Comparison of ENCODE assay signal across 29 mouse cellular contexts in the genomic region with DNA sequence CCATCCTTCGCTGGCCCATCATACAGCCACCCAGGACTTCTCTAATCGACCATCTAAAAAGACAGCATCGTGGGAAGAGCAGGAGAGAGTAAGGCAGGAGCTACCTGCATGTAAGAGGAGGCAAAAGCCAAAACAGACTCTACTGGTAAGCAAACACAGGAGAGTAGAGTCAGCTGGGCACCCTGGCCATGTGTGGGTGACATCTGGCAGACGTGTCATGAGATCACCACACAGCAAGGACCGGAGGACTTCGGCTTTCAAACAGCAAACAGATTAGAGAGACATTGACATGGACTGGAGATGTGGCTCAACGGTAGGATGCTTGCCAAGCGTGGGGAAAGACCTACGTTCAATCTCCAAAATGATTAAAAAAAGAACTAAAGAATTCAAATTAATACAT. TPM values are rescaled to one million over a fixed set of nuclear protein-coding genes. Genes with fewer than 3 reads are reported as not detected.
A peak's percentile ranks its signal among the peaks of the same experiment; 100 is the strongest.
DNase-seq lines count a peak whose midpoint lies in the region; ATAC-seq and TF ChIP-seq lines count a peak whose summit lies in the region.
"Had no signal": no experiment of that assay in that cellular context is flagged by ENCODE, and none has a peak within 500 bp of the region (broad histone marks: within the 10 kb centered on the region; RNA-seq: fewer than 3 reads in every experiment).

No protein-coding gene starts in this region.

- no peaks in the 10 kb centered on the region for H3K9me3 ChIP-seq in lung, embryonic 16.5 days (ENCODE audit: control insufficient read depth, low read length)
- H3K9me3 ChIP-seq in lung, postnatal 0 days (ENCODE audit: low read length): no peaks in the 10 kb centered on the region
- H3K9me3 ChIP-seq: embryonic facial prominence, embryonic 13.5 days; embryonic facial prominence, embryonic 15.5 days; forebrain, embryonic 10.5 days; forebrain, embryonic 12.5 days; G1E had no signal

- no peak overlapping the region for H3K9ac ChIP-seq in liver, adult 2 months (ENCODE audit: low read depth, low read length)
- H3K9ac ChIP-seq in lung, embryonic 16.5 days (ENCODE audit: low read length): no peak overlapping the region
- no peak overlapping the region for H3K9ac ChIP-seq in lung, postnatal 0 days (replicated peaks; ENCODE audit: low read depth)
- H3K9ac ChIP-seq: embryonic facial prominence, embryonic 13.5 days; embryonic facial prominence, embryonic 15.5 days; forebrain, embryonic 12.5 days had no signal

- no peak for TF ChIP-seq POLR2A in liver, adult 2 months (IDR thresholded peaks at IDR 0.05; ENCODE audit: extremely low read depth, insufficient read depth, low read length)

- H3K4me3 ChIP-seq in liver, adult 2 months (ENCODE audit: insufficient read depth, low read depth, low read length): no peak overlapping the region
- H3K4me3 ChIP-seq in lung, embryonic 16.5 days (ENCODE audit: low read length): no peak overlapping the region
- no peak overlapping the region for H3K4me3 ChIP-seq in lung, postnatal 0 days (ENCODE audit: low read depth, low read length)
- H3K4me3 ChIP-seq: embryonic facial prominence, embryonic 13.5 days; embryonic facial prominence, embryonic 15.5 days; erythroblast, embryonic 14.5 days; forebrain, embryonic 10.5 days; forebrain, embryonic 12.5 days had no signal

- TF ChIP-seq EP300 in lung, postnatal 0 days (IDR thresholded peaks at IDR 0.05): no peak

- H3K36me3 ChIP-seq in liver, adult 2 months (ENCODE audit: control insufficient read depth, insufficient read depth, low read length): peaks cover 42% of the 10 kb centered on the region
- no peaks in the 10 kb centered on the region; the same call in 1 of the 2 replicates for H3K36me3 ChIP-seq in lung, embryonic 16.5 days (ENCODE audit: control insufficient read depth, insufficient read depth, low read length)
- no peaks in the 10 kb centered on the region; the same call in 1 of the 2 replicates for H3K36me3 ChIP-seq in lung, postnatal 0 days (ENCODE audit: insufficient read depth, low read length)
- H3K36me3 ChIP-seq: embryonic facial prominence, embryonic 15.5 days had no signal

- TF ChIP-seq CTCF in liver, adult 2 months (IDR thresholded peaks at IDR 0.05; ENCODE audit: low read depth, low read length): no peak
- TF ChIP-seq CTCF in lung, postnatal 0 days (IDR thresholded peaks at IDR 0.05): no peak

- no peaks in the 10 kb centered on the region for H3K79me2 ChIP-seq in liver, adult 2 months (ENCODE audit: control insufficient read depth, insufficient read depth, low read length)

- peaks cover 4% of the 10 kb centered on the region for H3K4me1 ChIP-seq in liver, adult 2 months (ENCODE audit: control insufficient read depth, insufficient read depth, low read length)
- peaks cover 2% of the 10 kb centered on the region; the same call in 1 of the 2 replicates for H3K4me1 ChIP-seq in lung, embryonic 16.5 days (replicated peaks; ENCODE audit: control insufficient read depth, insufficient read depth, low read length)
- H3K4me1 ChIP-seq in lung, postnatal 0 days (ENCODE audit: insufficient read depth, low read depth, low read length): 0 out of 2 replicates have a peak, but pooled peaks cover 3% of the 10 kb centered on the region
- H3K4me1 ChIP-seq: embryonic facial prominence, embryonic 13.5 days; forebrain, embryonic 10.5 days; forebrain, embryonic 12.5 days had no signal

- H3K4me2 ChIP-seq in lung, embryonic 16.5 days (ENCODE audit: low read depth, low read length): no peak overlapping the region
- H3K4me2 ChIP-seq in lung, postnatal 0 days (replicated peaks; ENCODE audit: low read depth, low read length): no peak overlapping the region
- H3K4me2 ChIP-seq: embryonic facial prominence, embryonic 13.5 days; embryonic facial prominence, embryonic 15.5 days; forebrain, embryonic 12.5 days had no signal

- 32% methylated on average over 9 of the region's 9 CpGs for WGBS in liver, adult 2 months
- 65% methylated on average over 9 of the region's 9 CpGs for WGBS in lung, embryonic 16.5 days
- 67% methylated on average over 9 of the region's 9 CpGs for WGBS in lung, postnatal 0 days

- DNase-seq in heart, adult 11 months: peak; percentile 92
- DNase-seq in heart, postnatal 10 days: no peak
- peak; percentile 74 for DNase-seq in liver, adult 2 months (ENCODE audit: extremely low read depth, low read depth, low spot score)
- DNase-seq in liver (no peak), MN1 (ENCODE audit: low spot score) (peak; percentile 58)
- no peak for DNase-seq in lung, postnatal 0 days (ENCODE audit: low spot score)
- no peak for DNase-seq in urinary bladder, postnatal 36 days (ENCODE audit: low spot score in 2 of 2)
- DNase-seq: adrenal gland, adult 2 months; adrenal gland, postnatal 10 days; adrenal gland, postnatal 25 days; B cell, adult 2 months; cerebellum, adult 11 months; cerebellum, adult 18-20 months; cerebellum, adult 8-10 months; cerebellum, adult 9-11 months; cerebellum, postnatal 14 days; cerebellum, postnatal 36 days; embryo, embryonic 11 days had no signal

- ATAC-seq in lung, embryonic 16.5 days (ENCODE audit: low read depth): no peak
- ATAC-seq in lung, postnatal 0 days: no peak
- ATAC-seq: CD4-positive, CD25-positive, alpha-beta regulatory T cell, adult 4 months; forebrain, embryonic 14.5 days had no signal

- intact Hi-C loops in heart, postnatal 10 days (cut with DNase I): no loop called here

- H3K27ac ChIP-seq in liver, adult 2 months (replicated peaks; ENCODE audit: insufficient read depth, low read depth, low read length): no peak overlapping the region
- H3K27ac ChIP-seq in lung, embryonic 16.5 days (ENCODE audit: low read length): peak overlapping the region; percentile 39
- no peak overlapping the region for H3K27ac ChIP-seq in lung, postnatal 0 days (ENCODE audit: low read length)
- H3K27ac ChIP-seq: embryonic facial prominence, embryonic 13.5 days; embryonic facial prominence, embryonic 15.5 days; forebrain, embryonic 10.5 days; forebrain, embryonic 12.5 days had no signal

- H3K27me3 ChIP-seq in liver, adult 2 months (ENCODE audit: control insufficient read depth, insufficient read depth, low read length): no peaks in the 10 kb centered on the region
- no peaks in the 10 kb centered on the region for H3K27me3 ChIP-seq in lung, embryonic 16.5 days (ENCODE audit: control insufficient read depth, insufficient read depth, low read depth, low read length)
- no peaks in the 10 kb centered on the region for H3K27me3 ChIP-seq in lung, postnatal 0 days (replicated peaks; ENCODE audit: insufficient read depth, low read length)
- H3K27me3 ChIP-seq: CH12.LX; embryonic facial prominence, embryonic 15.5 days had no signal

RNA-seq across cellular contexts. Expression of a gene that starts 8.5 kb away (rescaled TPM):
- 100 to 1,000 TPM; 127 to 133 TPM for total RNA-seq in heart, postnatal 10 days (2021)
- total RNA-seq in liver, adult 2 months (2014; rRNA removed): 5.3 and 12.3 TPM in 2 replicates
- 20.0 and 53.8 TPM in 2 replicates for polyA plus RNA-seq in liver, adult 2 months (2012; rRNA removed)
- 90.3 and 93.1 TPM in 2 replicates for polyA plus RNA-seq in lung, embryonic 16.5 days (2015; fragmentation: Nextera tagmentation; extraction: Ambion mirVana)
- polyA plus RNA-seq in lung, postnatal 0 days (2015; fragmentation: Nextera tagmentation; extraction: Ambion mirVana): 333 and 396 TPM in 2 replicates
- total RNA-seq: common myeloid progenitor, adult 5-6 weeks had no signal

Comparison
In these comparisons a context has a peak if more than half of its experiments do, and no peak if none do; other contexts are left out.
1. DNase-seq: peak in heart, adult 11 months (single experiment), liver, adult 2 months (single experiment) and MN1 (single experiment); none in heart, postnatal 10 days (0 of 2), liver (single experiment), lung, postnatal 0 days (single experiment) and urinary bladder, postnatal 36 days (0 of 2).